Mouse (Mus musculus): ENCODE measurements around the gene Gm10722. TPM values are rescaled to one million over a fixed set of nuclear protein-coding genes. Genes with fewer than 3 reads are reported as not detected.

Gm10722 gene
- polyA plus RNA-seq (2017; shearing (Covaris generic)) = 2.0 TPM

GRCm38 (mm10) chr9:3000445-3000972 lies at the start of gene Gm10722:
Gene Gm10722, plus strand, starts transcription at chr9:3000922.

GRCm38 (mm10) chr9:3002794-3003396 lies 2.2 kb downstream of the Gm10722 start, which contains the start of gene Gm11168:
Gene Gm11168, plus strand, starts transcription at chr9:3003346.

GRCm38 (mm10) chr9:3012733-3013279 lies 12.1 kb downstream of the Gm10722 start, which contains the start of gene Gm10721:
Gene Gm10721, plus strand, starts transcription at chr9:3013140.

GRCm38 (mm10) chr9:3015354-3015753 lies 14.6 kb downstream of the Gm10722 start, which contains the start of gene Gm10720:
Gene Gm10720, plus strand, starts transcription at chr9:3015654.

GRCm38 (mm10) chr9:3017108-3017507 lies 16.4 kb downstream of the Gm10722 start, which contains the start of gene Gm10719:
Gene Gm10719, plus strand, starts transcription at chr9:3017408.

GRCm38 (mm10) chr9:3023312-3023984 lies 22.7 kb downstream of the Gm10722 start, which contains the start of gene Gm10718:
Gene Gm10718, plus strand, starts transcription at chr9:3023547.

GRCm38 (mm10) chr9:3024912-3025467 lies 24.3 kb downstream of the Gm10722 start, which contains the start of gene Gm10717:
Gene Gm10717, plus strand, starts transcription at chr9:3025417.

GRCm38 (mm10) chr9:3034299-3034698 lies 33.6 kb downstream of the Gm10722 start, which contains the start of gene Gm17535:
Gene Gm17535, plus strand, starts transcription at chr9:3034599.

GRCm38 (mm10) chr9:3036577-3036976 lies 35.9 kb downstream of the Gm10722 start, which contains the start of gene Gm10715:
Gene Gm10715, plus strand, starts transcription at chr9:3036877.

Other genes with a start within 250 kb of the Gm10722 start
- gene Gm11168, start 2.4 kb downstream of the Gm10722 start, polyA plus RNA-seq (2017; shearing (Covaris generic)) = 4.6 TPM
- gene Gm10721, start 12.2 kb downstream of the Gm10722 start, polyA plus RNA-seq (2017; shearing (Covaris generic)) = not detected
- not detected for gene Gm10720, start 14.7 kb downstream of the Gm10722 start, polyA plus RNA-seq (2017; shearing (Covaris generic))
- 3.0 TPM for gene Gm10719, start 16.5 kb downstream of the Gm10722 start, polyA plus RNA-seq (2017; shearing (Covaris generic))
- gene Gm10718, start 22.6 kb downstream of the Gm10722 start, polyA plus RNA-seq (2017; shearing (Covaris generic)) = 2.2 TPM
- gene Gm10717, start 24.5 kb downstream of the Gm10722 start, polyA plus RNA-seq (2017; shearing (Covaris generic)) = 9.8 TPM
- gene Gm17535, start 33.7 kb downstream of the Gm10722 start, polyA plus RNA-seq (2017; shearing (Covaris generic)) = not detected
- gene Gm10715, start 36.0 kb downstream of the Gm10722 start, polyA plus RNA-seq (2017; shearing (Covaris generic)) = not detected